Mouse (Mus musculus) megakaryocyte-erythroid progenitor cell, adult 5-6 weeks (primary cell): ENCODE measurements at regions not wholly inside any gene's neighbourhood (a gene's known extent, or its start where the extent isn't known, plus 50 kb on each side); places are given as distances from the start of the nearest gene placed in this dataset.

Experiments
- ATAC-seq: replicated peaks from 2 replicates; pipeline ENCODE4 v1.8.0; 2016; ENCODE audit warnings: mild to moderate bottlenecking, inconsistent platforms; ENCODE audit not compliant: severe bottlenecking, poor library complexity, low FRiP score, low TSS enrichment

- peak; percentile 73 for ATAC-seq
Measured at GRCm38 (mm10) chr14:100366234-100366864, 81.9 kb upstream of the Klf12 start.

- no peak for ATAC-seq
Measured at GRCm38 (mm10) chr14:100362786-100363185, 78.3 kb upstream of the Klf12 start.

DNA sequence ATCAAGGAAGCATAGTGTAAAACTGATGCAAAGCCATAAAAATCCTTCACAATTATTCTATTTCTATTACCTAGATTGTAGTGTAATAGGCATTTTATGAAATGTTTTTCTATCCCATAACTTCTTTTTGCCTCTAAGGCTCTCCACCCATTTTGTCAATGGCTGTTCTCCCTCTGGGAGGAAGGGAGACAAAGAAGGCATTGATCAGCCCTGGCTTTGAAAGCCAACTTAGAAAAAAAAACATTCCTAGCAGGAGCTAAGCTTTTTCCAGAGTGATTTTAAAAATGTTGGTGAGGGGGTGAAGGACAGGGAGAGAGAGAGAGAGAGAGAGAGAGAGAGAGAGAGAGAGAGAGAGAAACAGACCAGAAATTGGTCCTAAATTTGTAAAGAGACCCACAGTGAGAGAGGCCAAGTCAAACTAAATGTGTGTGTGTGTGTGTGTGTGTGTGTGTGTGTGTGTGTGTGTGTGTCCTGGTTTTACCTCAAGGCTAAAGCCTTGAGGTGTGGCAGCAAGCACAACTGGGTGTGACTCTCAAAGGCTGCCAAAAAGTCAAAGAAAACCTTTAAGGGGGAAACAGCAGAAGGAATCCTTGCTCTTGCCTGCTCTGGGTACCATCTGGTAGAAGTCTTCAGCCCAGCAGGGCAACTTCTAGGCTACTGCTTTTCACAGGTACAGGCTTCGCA is 77.0 kb upstream of the Klf12 start:
- ATAC-seq = no peak

DNA sequence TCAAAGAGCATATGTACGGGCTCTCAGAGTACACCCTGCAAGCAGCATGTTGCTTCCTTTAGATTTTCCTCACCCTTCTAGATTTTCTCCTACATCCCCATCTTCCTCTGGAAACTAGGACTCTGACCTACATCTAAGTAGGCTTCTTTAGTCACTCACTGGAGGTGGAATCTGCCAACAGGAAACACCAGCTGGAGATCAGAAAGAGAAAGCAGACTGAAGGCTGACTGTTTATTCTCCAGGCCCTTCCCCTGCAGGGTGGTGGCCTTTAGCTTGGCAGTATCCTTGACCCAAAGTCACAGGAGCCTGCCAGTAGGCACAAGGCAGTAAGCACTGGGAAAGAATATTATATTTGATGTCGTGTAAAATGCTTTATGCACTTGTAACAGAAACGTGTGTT is 75.4 kb upstream of the Klf12 start:
- ATAC-seq = no peak

GRCm38 (mm10) chr14:100357131-100357530 is 72.7 kb upstream of the Klf12 start:
- ATAC-seq = no peak

GRCm38 (mm10) chr14:100353508-100353907 is 69.0 kb upstream of the Klf12 start:
- ATAC-seq = no peak

DNA sequence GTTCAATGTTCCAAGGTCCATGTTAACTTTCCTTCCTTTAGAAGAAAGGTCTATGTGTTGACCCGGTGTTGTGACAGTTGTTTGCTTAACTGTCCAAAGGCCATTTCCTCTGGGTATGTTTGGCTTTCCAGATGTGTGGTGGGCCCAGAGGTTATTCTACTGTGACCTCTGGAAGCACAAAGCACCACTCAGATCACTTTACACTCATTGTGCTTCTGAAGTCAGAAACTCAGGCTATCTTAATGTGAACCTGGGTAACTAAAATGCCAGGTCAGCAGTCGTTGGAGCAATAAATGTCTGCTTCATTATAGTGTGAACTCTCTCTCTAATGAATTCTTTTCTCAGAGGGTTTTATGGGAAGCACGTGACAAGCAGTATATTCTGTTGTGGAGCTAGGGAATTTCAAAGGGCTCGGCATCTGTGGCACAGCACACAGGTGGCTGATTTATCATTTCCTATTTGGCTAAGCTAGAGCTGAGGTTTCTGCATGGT is 68.5 kb upstream of the Klf12 start:
- no peak for ATAC-seq

DNA sequence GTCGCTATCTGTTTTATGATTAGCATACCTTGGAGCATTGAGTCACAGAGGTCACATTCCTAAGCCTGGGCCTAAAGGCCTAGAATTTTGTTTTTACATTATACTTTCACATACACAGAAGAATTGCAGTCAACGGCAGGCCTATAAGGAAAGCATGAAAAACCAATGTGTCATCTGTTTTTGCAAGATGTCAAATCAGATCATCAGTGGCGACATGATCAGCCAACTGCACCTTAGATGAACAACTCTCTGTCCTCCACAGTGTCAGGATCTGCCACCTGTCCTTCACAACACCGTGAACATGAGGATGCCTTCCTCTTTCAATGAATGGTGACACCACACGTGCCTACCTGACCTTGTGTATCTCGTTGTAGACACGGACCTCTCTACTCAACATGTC is 66.5 kb upstream of the Klf12 start:
- ATAC-seq = no peak

DNA sequence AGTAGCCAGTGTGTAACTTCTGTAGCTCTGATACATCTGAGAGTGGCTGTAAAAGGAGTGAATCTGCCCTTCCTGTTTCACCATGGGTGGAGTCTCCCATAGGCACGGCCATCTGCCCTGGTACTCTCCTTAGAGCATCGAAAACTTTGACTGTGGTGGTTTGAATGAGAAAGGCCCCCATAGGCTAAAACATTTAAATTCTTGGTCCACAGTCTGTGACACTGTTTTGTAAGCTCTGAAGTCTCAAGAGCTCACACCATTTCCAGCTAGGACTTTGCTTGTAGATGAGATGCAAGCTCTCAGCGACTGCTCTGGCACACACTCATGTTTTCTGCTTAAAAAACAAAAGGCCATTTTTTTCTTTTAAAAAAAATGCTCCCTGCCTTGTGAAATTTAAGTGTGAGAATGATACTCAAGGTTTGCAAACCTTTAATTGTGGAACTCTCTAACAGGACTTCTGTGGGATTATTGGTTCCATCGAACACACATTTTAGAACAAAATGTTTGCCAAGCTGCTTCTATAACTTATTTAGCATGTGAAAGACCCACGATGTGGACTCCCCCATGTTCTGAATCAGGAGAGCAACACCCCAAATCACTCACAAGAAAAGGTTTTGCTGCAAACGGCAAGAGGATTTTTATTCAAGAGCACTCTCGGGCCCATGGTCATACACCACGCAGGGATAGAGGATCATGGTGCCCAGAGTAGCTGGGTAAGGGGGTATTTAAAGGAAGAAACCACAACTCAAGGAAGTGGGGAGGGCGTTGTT is 65.7 kb upstream of the Klf12 start:
- ATAC-seq = no peak

DNA sequence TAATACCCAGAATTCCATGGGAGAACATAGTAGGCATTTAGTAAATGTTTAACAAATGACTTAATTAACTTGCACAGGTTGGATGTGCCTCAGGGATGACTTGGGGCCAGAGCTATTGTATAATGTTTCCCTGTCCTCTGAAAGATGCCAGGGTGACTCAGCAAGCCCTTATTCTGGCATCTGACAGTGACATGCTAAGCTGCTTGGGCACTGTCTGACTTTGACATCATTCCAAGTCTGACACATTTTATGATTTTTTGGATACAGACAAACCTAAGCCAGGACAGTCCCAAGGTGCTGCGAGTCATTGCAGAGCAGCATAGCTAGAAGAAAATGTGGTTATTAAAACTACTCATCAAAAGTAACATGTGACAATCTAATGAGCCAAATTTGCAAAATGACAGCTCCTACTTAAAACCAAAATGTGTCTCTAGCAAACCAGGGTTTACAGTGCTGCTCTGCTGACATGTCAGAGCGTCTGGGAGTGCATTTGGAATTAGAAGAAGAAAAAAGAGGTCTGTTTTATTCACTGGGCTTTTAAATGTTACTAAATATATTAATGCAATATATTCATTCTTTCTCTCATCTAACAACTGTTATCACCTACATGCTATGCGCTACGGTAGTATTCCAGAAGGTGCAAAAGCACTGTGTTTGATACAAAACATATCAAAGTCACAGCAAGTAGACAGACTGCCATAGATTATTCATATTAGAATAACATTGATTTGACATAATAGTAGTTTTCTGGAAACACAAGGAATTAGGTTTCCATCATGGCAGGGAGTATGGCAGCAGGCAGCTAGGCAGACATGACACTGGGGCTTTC is 64.1 kb upstream of the Klf12 start:
- no peak for ATAC-seq

DNA sequence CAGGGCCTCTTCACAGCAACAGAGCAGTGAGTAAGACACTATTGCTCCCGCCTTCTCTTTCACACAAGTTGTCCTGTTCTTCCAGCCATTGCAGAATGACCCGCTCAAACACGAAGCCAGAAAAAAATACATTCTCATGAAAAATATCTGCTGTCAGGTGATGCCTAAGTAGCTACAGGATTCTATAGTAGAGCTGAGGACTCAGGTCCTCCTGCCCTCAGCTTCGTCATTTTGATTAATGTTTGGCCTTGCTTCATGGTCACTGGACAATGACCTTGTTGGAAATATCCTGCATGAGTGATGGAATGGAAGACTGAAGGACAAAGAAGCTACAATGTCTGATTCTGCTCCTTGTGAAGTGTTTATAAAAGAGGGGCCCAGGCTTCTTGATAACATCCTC is 52.4 kb upstream of the Klf12 start:
- no peak for ATAC-seq
